Comparison of ENCODE assay signal across 8 mouse cellular contexts in the genomic region with DNA sequence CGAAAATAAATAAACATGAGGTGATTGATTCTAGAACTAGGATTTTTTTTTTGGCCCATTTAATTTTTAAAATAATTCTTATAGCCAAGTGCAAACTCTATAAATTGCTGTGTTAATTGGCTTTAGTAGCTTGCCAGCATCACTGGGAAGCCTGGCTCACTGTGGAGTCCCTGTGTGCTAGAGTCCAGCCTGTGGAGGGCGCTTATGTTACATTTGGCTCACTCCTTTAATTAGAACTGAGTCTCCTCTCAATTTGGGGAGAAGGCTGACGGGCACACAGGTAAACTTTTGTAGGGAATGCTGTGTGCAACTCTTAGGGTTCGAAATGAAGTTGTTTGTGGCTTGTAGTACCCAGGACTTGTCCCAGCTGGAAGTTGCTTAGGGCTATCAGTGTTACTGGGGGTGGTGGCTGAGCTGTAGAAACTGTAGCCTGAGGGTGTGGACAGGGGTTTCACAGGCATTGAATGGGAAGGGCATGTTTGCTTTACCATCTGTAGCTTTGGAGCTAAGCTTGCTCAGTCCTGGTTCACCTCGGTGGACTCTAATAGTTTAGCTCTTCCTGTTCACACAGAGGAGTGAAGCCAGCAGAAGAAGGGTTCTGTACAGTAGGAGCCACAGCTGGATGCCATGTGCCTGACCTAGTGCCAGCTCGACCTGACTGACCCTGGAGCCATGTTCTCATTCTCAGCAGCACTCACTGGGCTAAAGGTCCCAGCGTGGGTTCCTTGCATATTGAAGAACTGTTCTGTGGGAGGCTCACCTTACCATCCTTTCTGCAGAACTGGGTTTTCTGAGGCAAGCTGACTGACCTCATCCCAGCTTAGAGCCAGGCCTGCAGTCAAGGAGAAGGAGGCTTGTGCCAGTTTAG. TPM values are rescaled to one million over a fixed set of nuclear protein-coding genes. Genes with fewer than 3 reads are reported as not detected.
DNase-seq lines count a peak whose midpoint lies in the region; ATAC-seq and TF ChIP-seq lines count a peak whose summit lies in the region.
"Had no signal": no experiment of that assay in that cellular context is flagged by ENCODE, and none has a peak within 500 bp of the region (broad histone marks: within the 10 kb centered on the region; RNA-seq: fewer than 3 reads in every experiment).

No protein-coding gene starts in this region.

- no peak for TF ChIP-seq EP300 in stomach, postnatal 0 days (optimal IDR thresholded peaks at IDR 0.05)

- H3K4me2 ChIP-seq in hindbrain, postnatal 0 days (ENCODE audit: low read depth, low read length), result no peak overlapping the region
- H3K4me2 ChIP-seq in midbrain, embryonic 12.5 days (replicated peaks), result no peak overlapping the region
- no peak overlapping the region for H3K4me2 ChIP-seq in embryonic facial prominence, embryonic 15.5 days (replicated peaks)
- H3K4me2 ChIP-seq in stomach, postnatal 0 days (replicated peaks; ENCODE audit: low read depth), result no peak overlapping the region
- H3K4me2 ChIP-seq: hindbrain, embryonic 12.5 days had no signal

- H3K4me3 ChIP-seq in hindbrain, postnatal 0 days (ENCODE audit: low read length), result no peak overlapping the region
- H3K4me3 ChIP-seq in hindbrain, embryonic 10.5 days, result no peak overlapping the region
- H3K4me3 ChIP-seq in midbrain, embryonic 12.5 days, result no peak overlapping the region
- no peak overlapping the region for H3K4me3 ChIP-seq in midbrain, embryonic 10.5 days
- H3K4me3 ChIP-seq in embryonic facial prominence, embryonic 15.5 days (replicated peaks), result no peak overlapping the region
- H3K4me3 ChIP-seq in stomach, postnatal 0 days (ENCODE audit: low read depth, low read length), result no peak overlapping the region
- H3K4me3 ChIP-seq: hindbrain, embryonic 12.5 days had no signal

- peaks cover 39% of the 10 kb centered on the region for H3K36me3 ChIP-seq in hindbrain, postnatal 0 days (ENCODE audit: insufficient read depth, low read length)
- H3K36me3 ChIP-seq in hindbrain, embryonic 10.5 days, result peaks cover 94% of the 10 kb centered on the region
- peaks cover 78% of the 10 kb centered on the region for H3K36me3 ChIP-seq in midbrain, embryonic 12.5 days
- peaks cover 94% of the 10 kb centered on the region for H3K36me3 ChIP-seq in midbrain, embryonic 10.5 days
- peaks cover 49% of the 10 kb centered on the region for H3K36me3 ChIP-seq in embryonic facial prominence, embryonic 15.5 days
- peaks cover 24% of the 10 kb centered on the region for H3K36me3 ChIP-seq in stomach, postnatal 0 days (ENCODE audit: control insufficient read depth, insufficient read depth, low read length)

- H3K27ac ChIP-seq in hindbrain, postnatal 0 days, result no peak overlapping the region
- H3K27ac ChIP-seq in hindbrain, embryonic 10.5 days, result no peak overlapping the region
- 0 out of 2 replicates have a peak overlapping the region, but pooled peaks have one; percentile 15 for H3K27ac ChIP-seq in midbrain, embryonic 12.5 days (replicated peaks)
- no peak overlapping the region for H3K27ac ChIP-seq in midbrain, embryonic 10.5 days (replicated peaks)
- peak overlapping the region; percentile 94 for H3K27ac ChIP-seq in embryonic facial prominence, embryonic 15.5 days (replicated peaks)
- no peak overlapping the region for H3K27ac ChIP-seq in stomach, postnatal 0 days (replicated peaks)
- H3K27ac ChIP-seq: hindbrain, embryonic 12.5 days had no signal

- H3K9ac ChIP-seq in hindbrain, postnatal 0 days (replicated peaks; ENCODE audit: low read length), result no peak overlapping the region
- no peak overlapping the region for H3K9ac ChIP-seq in midbrain, embryonic 12.5 days (replicated peaks)
- no peak overlapping the region for H3K9ac ChIP-seq in embryonic facial prominence, embryonic 15.5 days
- H3K9ac ChIP-seq in stomach, postnatal 0 days (ENCODE audit: low read length), result no peak overlapping the region
- H3K9ac ChIP-seq: hindbrain, embryonic 12.5 days had no signal

- ATAC-seq in hindbrain, postnatal 0 days, result no peak
- no peak for ATAC-seq in midbrain, embryonic 12.5 days (ENCODE audit: low FRiP score, low read depth)
- ATAC-seq in embryonic facial prominence, embryonic 15.5 days (ENCODE audit: insufficient number of reproducible peaks, low FRiP score, low TSS enrichment, low read depth), result no peak
- ATAC-seq in stomach, postnatal 0 days (ENCODE audit: low FRiP score, low TSS enrichment), result peak; percentile 62; the same call in 1 of the 2 replicates
- no peak for ATAC-seq in erythroid progenitor cell, adult 5-6 weeks (replicated peaks; ENCODE audit: low FRiP score, poor library complexity, severe bottlenecking)

- H3K27me3 ChIP-seq in hindbrain, postnatal 0 days (ENCODE audit: insufficient read depth, low read length), result no peaks in the 10 kb centered on the region
- no peaks in the 10 kb centered on the region for H3K27me3 ChIP-seq in hindbrain, embryonic 10.5 days (ENCODE audit: insufficient read depth, poor library complexity, severe bottlenecking)
- H3K27me3 ChIP-seq in midbrain, embryonic 12.5 days, result no peaks in the 10 kb centered on the region
- no peaks in the 10 kb centered on the region for H3K27me3 ChIP-seq in midbrain, embryonic 10.5 days (ENCODE audit: low read depth, poor library complexity, severe bottlenecking)
- no peaks in the 10 kb centered on the region for H3K27me3 ChIP-seq in embryonic facial prominence, embryonic 15.5 days
- H3K27me3 ChIP-seq in stomach, postnatal 0 days (ENCODE audit: control insufficient read depth, insufficient read depth, low read length), result no peaks in the 10 kb centered on the region
- H3K27me3 ChIP-seq: hindbrain, embryonic 12.5 days had no signal

- TF ChIP-seq CTCF in hindbrain, postnatal 0 days (IDR thresholded peaks at IDR 0.05; ENCODE audit: low read depth), result peak; percentile 50
- peak; percentile 62 for TF ChIP-seq CTCF in stomach, postnatal 0 days (IDR thresholded peaks at IDR 0.05; ENCODE audit: low read depth)

- DNase-seq in hindbrain, postnatal 0 days (ENCODE audit: low spot score), result peak; percentile 51
- DNase-seq in hindbrain, embryonic 10.5 days (ENCODE audit: low spot score), result no peak
- no peak for DNase-seq in midbrain, embryonic 10.5 days (ENCODE audit: low spot score)
- DNase-seq in stomach, postnatal 0 days (ENCODE audit: low spot score), result peak; percentile 34

- no peaks in the 10 kb centered on the region for H3K9me3 ChIP-seq in hindbrain, postnatal 0 days (ENCODE audit: low read length)
- no peaks in the 10 kb centered on the region for H3K9me3 ChIP-seq in hindbrain, embryonic 10.5 days
- H3K9me3 ChIP-seq in midbrain, embryonic 12.5 days, result no peaks in the 10 kb centered on the region
- H3K9me3 ChIP-seq in midbrain, embryonic 10.5 days (replicated peaks), result no peaks in the 10 kb centered on the region
- H3K9me3 ChIP-seq in embryonic facial prominence, embryonic 15.5 days (replicated peaks), result no peaks in the 10 kb centered on the region
- H3K9me3 ChIP-seq in stomach, postnatal 0 days (ENCODE audit: control insufficient read depth, low read length), result no peaks in the 10 kb centered on the region
- H3K9me3 ChIP-seq: hindbrain, embryonic 12.5 days had no signal

- 71% methylated on average over 7 of the region's 7 CpGs for WGBS in hindbrain, postnatal 0 days
- 70% methylated on average over 7 of the region's 7 CpGs for WGBS in hindbrain, embryonic 10.5 days
- WGBS in midbrain, embryonic 12.5 days, result 76% methylated on average over 7 of the region's 7 CpGs
- 85% methylated on average over 7 of the region's 7 CpGs for WGBS in midbrain, embryonic 10.5 days
- WGBS in embryonic facial prominence, embryonic 15.5 days, result 42% methylated on average over 7 of the region's 7 CpGs
- 51% methylated on average over 7 of the region's 7 CpGs for whole genome bisulfite sequencing in stomach, postnatal 0 days

- no peaks in the 10 kb centered on the region for H3K4me1 ChIP-seq in hindbrain, postnatal 0 days (ENCODE audit: insufficient read depth, low read length)
- peaks cover 5% of the 10 kb centered on the region; the same call in 1 of the 2 replicates for H3K4me1 ChIP-seq in hindbrain, embryonic 10.5 days (replicated peaks)
- H3K4me1 ChIP-seq in midbrain, embryonic 12.5 days, result no peaks in the 10 kb centered on the region; the same call in 1 of the 2 replicates
- H3K4me1 ChIP-seq in midbrain, embryonic 10.5 days, result no peaks in the 10 kb centered on the region
- peaks cover 50% of the 10 kb centered on the region for H3K4me1 ChIP-seq in embryonic facial prominence, embryonic 15.5 days
- no peaks in the 10 kb centered on the region for H3K4me1 ChIP-seq in stomach, postnatal 0 days (replicated peaks; ENCODE audit: control insufficient read depth, insufficient read depth)

RNA-seq across cellular contexts. Expression of a gene that starts 38.8 kb away (rescaled TPM):
- total RNA-seq in hindbrain, postnatal 0 days (2014; rRNA removed), result 71.5 and 87.2 TPM in 2 replicates
- 27.0 and 32.9 TPM in 2 replicates for polyA plus RNA-seq in hindbrain, postnatal 0 days (2015; fragmentation: Nextera tagmentation; extraction: Ambion mirVana)
- polyA plus RNA-seq in hindbrain, embryonic 10.5 days (2016; fragmentation: Nextera tagmentation; extraction: Ambion mirVana), result 55.9 and 65.1 TPM in 2 replicates
- polyA plus RNA-seq in midbrain, embryonic 12.5 days (2016; fragmentation: Nextera tagmentation; extraction: Ambion mirVana), result 55.9 and 61.8 TPM in 2 replicates
- 53.0 and 63.2 TPM in 2 replicates for polyA plus RNA-seq in midbrain, embryonic 10.5 days (2016; fragmentation: Nextera tagmentation; extraction: Ambion mirVana)
- polyA plus RNA-seq in embryonic facial prominence, embryonic 15.5 days (2015; fragmentation: Nextera tagmentation; extraction: Ambion mirVana), result 34.1 and 39.3 TPM in 2 replicates
- polyA plus RNA-seq in stomach, postnatal 0 days (2015; fragmentation: Nextera tagmentation; extraction: Ambion mirVana), result 4.9 and 5.6 TPM in 2 replicates
- 0.36 TPM in 1 of 2 replicates, not detected in the other for total RNA-seq in erythroid progenitor cell, adult 5-6 weeks (2015; ENCODE audit: low replicate concordance)
- total RNA-seq in erythroid progenitor cell, adult 5-6 weeks (2017; ENCODE audit: low replicate concordance), result 0.13 TPM in 1 of 2 replicates, not detected in the other

RNA-seq across cellular contexts. Expression of a gene that starts 47.8 kb away (rescaled TPM):
- 9.0 and 10.2 TPM in 2 replicates for total RNA-seq in hindbrain, postnatal 0 days (2014; rRNA removed)
- polyA plus RNA-seq in hindbrain, postnatal 0 days (2015; fragmentation: Nextera tagmentation; extraction: Ambion mirVana), result 78.8 and 79.9 TPM in 2 replicates
- 110 and 119 TPM in 2 replicates for polyA plus RNA-seq in hindbrain, embryonic 10.5 days (2016; fragmentation: Nextera tagmentation; extraction: Ambion mirVana)
- 110 and 113 TPM in 2 replicates for polyA plus RNA-seq in midbrain, embryonic 12.5 days (2016; fragmentation: Nextera tagmentation; extraction: Ambion mirVana)
- polyA plus RNA-seq in midbrain, embryonic 10.5 days (2016; fragmentation: Nextera tagmentation; extraction: Ambion mirVana), result 121 and 129 TPM in 2 replicates
- 101 and 104 TPM in 2 replicates for polyA plus RNA-seq in embryonic facial prominence, embryonic 15.5 days (2015; fragmentation: Nextera tagmentation; extraction: Ambion mirVana)
- polyA plus RNA-seq in stomach, postnatal 0 days (2015; fragmentation: Nextera tagmentation; extraction: Ambion mirVana), result 61.2 and 62.5 TPM in 2 replicates
- 32.8 and 47.4 TPM in 2 replicates for total RNA-seq in erythroid progenitor cell, adult 5-6 weeks (2015; ENCODE audit: low replicate concordance)
- total RNA-seq in erythroid progenitor cell, adult 5-6 weeks (2017; ENCODE audit: low replicate concordance), result 14.5 and 15.7 TPM in 2 replicates

Comparison
In these comparisons a context has a peak if more than half of its experiments do, and no peak if none do; other contexts are left out.
1. DNase-seq: peak in hindbrain, postnatal 0 days (single experiment) and stomach, postnatal 0 days (single experiment); none in hindbrain, embryonic 10.5 days (single experiment) and midbrain, embryonic 10.5 days (single experiment).
2. H3K27ac ChIP-seq: peak in midbrain, embryonic 12.5 days (single experiment) and embryonic facial prominence, embryonic 15.5 days (single experiment); none in hindbrain, postnatal 0 days (single experiment), hindbrain, embryonic 10.5 days (single experiment), midbrain, embryonic 10.5 days (single experiment) and stomach, postnatal 0 days (single experiment).